ENCODE assay signal across 45 mouse cellular contexts in the genomic region with DNA sequence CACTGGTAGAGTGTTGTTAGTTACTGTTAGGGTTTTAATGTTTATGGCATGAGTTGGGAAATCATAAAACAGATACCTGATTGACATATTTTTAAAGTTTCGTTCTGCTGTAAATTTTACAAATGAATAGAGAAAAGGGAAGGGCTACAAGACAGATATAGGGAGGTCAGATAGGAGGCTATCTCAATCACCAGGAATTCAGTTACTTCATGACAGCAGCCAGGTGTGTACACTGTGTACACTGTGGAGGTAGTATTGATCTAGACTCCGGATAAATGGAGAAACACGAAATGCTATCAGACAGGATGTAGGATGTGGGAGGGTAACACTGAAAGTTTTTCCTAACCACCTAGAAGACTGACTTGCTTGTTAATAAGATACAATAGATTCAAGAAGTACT. TPM values are rescaled to one million over a fixed set of nuclear protein-coding genes. Genes with fewer than 3 reads are reported as not detected.
"Had no signal": no experiment of that assay in that cellular context is flagged by ENCODE, and none has a peak within 500 bp of the region (broad histone marks: within the 10 kb centered on the region; RNA-seq: fewer than 3 reads in every experiment).

No protein-coding gene starts in this region.

- H3K36me3 ChIP-seq: limb, embryonic 13.5 days; limb, embryonic 15.5 days; liver, embryonic 13.5 days; liver, embryonic 15.5 days; lung, embryonic 15.5 days; midbrain, embryonic 12.5 days; midbrain, embryonic 13.5 days; midbrain, embryonic 15.5 days; neural tube, embryonic 12.5 days had no signal

- H3K9ac ChIP-seq: limb, embryonic 12.5 days; limb, embryonic 13.5 days; limb, embryonic 15.5 days; liver, embryonic 12.5 days; liver, embryonic 13.5 days; liver, embryonic 14.5 days; liver, embryonic 15.5 days; liver, postnatal 0 days; lung, embryonic 14.5 days; lung, embryonic 15.5 days; midbrain, embryonic 12.5 days; midbrain, embryonic 13.5 days; midbrain, embryonic 15.5 days; neural tube, embryonic 12.5 days had no signal

- H3K9me3 ChIP-seq: limb, embryonic 10.5 days; limb, embryonic 13.5 days; limb, embryonic 15.5 days; liver, embryonic 12.5 days; liver, embryonic 13.5 days; liver, embryonic 15.5 days; lung, embryonic 15.5 days; megakaryocyte, embryonic 14.5 days; midbrain, embryonic 10.5 days; midbrain, embryonic 12.5 days; midbrain, embryonic 13.5 days; midbrain, embryonic 15.5 days; neural tube, embryonic 12.5 days had no signal

- H3K27ac ChIP-seq: limb, embryonic 10.5 days; limb, embryonic 12.5 days; limb, embryonic 13.5 days; limb, embryonic 15.5 days; liver, embryonic 14.5 days; liver, embryonic 15.5 days; lung, embryonic 15.5 days; macrophage; midbrain, embryonic 10.5 days; midbrain, embryonic 12.5 days; midbrain, embryonic 13.5 days; midbrain, embryonic 15.5 days; neural tube, embryonic 12.5 days had no signal

- H3K4me1 ChIP-seq: limb, embryonic 10.5 days; limb, embryonic 12.5 days; limb, embryonic 13.5 days; limb, embryonic 15.5 days; lung, embryonic 15.5 days; midbrain, embryonic 10.5 days; midbrain, embryonic 12.5 days; midbrain, embryonic 13.5 days; midbrain, embryonic 15.5 days; neural tube, embryonic 12.5 days had no signal

- H3K27me3 ChIP-seq: limb, embryonic 12.5 days; limb, embryonic 13.5 days; limb, embryonic 15.5 days; liver, embryonic 12.5 days; liver, embryonic 13.5 days; liver, embryonic 15.5 days; lung, embryonic 15.5 days; megakaryocyte, embryonic 14.5 days; midbrain, embryonic 12.5 days; midbrain, embryonic 13.5 days; midbrain, embryonic 15.5 days; neural tube, embryonic 12.5 days had no signal

- DNase-seq: left cerebral cortex, postnatal 4 days; liver; liver, embryonic 13.5 days; liver, postnatal 0 days; lung, adult 18-20 months; lung, adult 2 months; lung, embryonic 14.5 days; lung, postnatal 10 days; lung, postnatal 14 days; lung, postnatal 36 days; lung, postnatal 4 days; midbrain, embryonic 14.5 days had no signal

- H3K4me3 ChIP-seq: limb, embryonic 10.5 days; limb, embryonic 12.5 days; limb, embryonic 13.5 days; limb, embryonic 15.5 days; liver, embryonic 12.5 days; liver, embryonic 13.5 days; liver, embryonic 15.5 days; lung, embryonic 15.5 days; megakaryocyte, embryonic 14.5 days; midbrain, embryonic 10.5 days; midbrain, embryonic 12.5 days; midbrain, embryonic 13.5 days; midbrain, embryonic 15.5 days; myocyte; neural tube, embryonic 12.5 days had no signal

RNA-seq across cellular contexts. Expression of gene A4gnt, which starts 57.0 kb away (rescaled TPM):
- total RNA-seq: left cerebral cortex, postnatal 10 days; left cerebral cortex, postnatal 14 days; left cerebral cortex, postnatal 4 days; liver, adult 2 months; megakaryocyte progenitor cell, adult 5-6 weeks; megakaryocyte, adult 5-6 weeks; megakaryocyte-erythroid progenitor cell, adult 5-6 weeks; midbrain, postnatal 0 days; monocyte, adult 5-6 weeks had no signal
- polyA plus RNA-seq: limb, embryonic 10.5 days; limb, embryonic 11.5 days; limb, embryonic 12.5 days; limb, embryonic 13.5 days; limb, embryonic 14.5 days; liver, adult 2 months; liver, embryonic 11.5 days; liver, embryonic 12.5 days; liver, embryonic 13.5 days; liver, embryonic 14.5 days; liver, embryonic 15.5 days; liver, embryonic 16.5 days; liver, postnatal 0 days; lung, adult 2 months; lung, embryonic 14.5 days; lung, embryonic 15.5 days; lung, embryonic 16.5 days; lung, postnatal 0 days; macrophage; midbrain, embryonic 10.5 days; midbrain, embryonic 11.5 days; midbrain, embryonic 12.5 days; midbrain, embryonic 13.5 days; midbrain, embryonic 14.5 days; midbrain, embryonic 15.5 days; midbrain, embryonic 16.5 days; midbrain, postnatal 0 days; myocyte; neural tube, embryonic 11.5 days; neural tube, embryonic 12.5 days had no signal
